Mouse (Mus musculus) ES-Bruce4 (cell line): ENCODE measurements around the gene Col4a4. TPM values are rescaled to one million over a fixed set of nuclear protein-coding genes. Genes with fewer than 3 reads are reported as not detected.
A peak's percentile ranks its signal among the peaks of the same experiment; 100 is the strongest.

Experiments used
- H3K27ac ChIP-seq: 2 replicates; pipeline ENCODE4 v1.5.1; 2012; ENCODE audit warnings: low read length, inconsistent platforms; ENCODE audit not compliant: insufficient read depth
- H3K27me3 ChIP-seq: 2 replicates; pipeline ENCODE4 v1.6.1; 2012; ENCODE audit warnings: mild to moderate bottlenecking, low read length, inconsistent platforms; ENCODE audit not compliant: control insufficient read depth, poor library complexity, insufficient read depth, severe bottlenecking
- H3K36me3 ChIP-seq: 2 replicates; pipeline ENCODE4 v1.6.1; 2012; ENCODE audit warnings: inconsistent platforms, mild to moderate bottlenecking, low read length, moderate library complexity; ENCODE audit not compliant: control insufficient read depth, poor library complexity, insufficient read depth, severe bottlenecking
- H3K4me1 ChIP-seq: one replicate; pipeline ENCODE4 v1.8.1; 2011; ENCODE audit warnings: low read length; ENCODE audit not compliant: control insufficient read depth, insufficient read depth
- H3K4me3 ChIP-seq: 2 replicates; pipeline ENCODE4 v1.5.1; 2011; ENCODE audit warnings: low read depth, mild to moderate bottlenecking, low read length
- H3K9ac ChIP-seq: 2 replicates; pipeline ENCODE4 v1.6.1; 2012; ENCODE audit warnings: low read depth, mild to moderate bottlenecking, inconsistent platforms; ENCODE audit not compliant: poor library complexity, severe bottlenecking
- H3K9me3 ChIP-seq: replicated peaks from 2 replicates; pipeline ENCODE4 v1.6.1; 2012; ENCODE audit warnings: mild to moderate bottlenecking, low read length, inconsistent platforms; ENCODE audit not compliant: control insufficient read depth, poor library complexity, insufficient read depth, severe bottlenecking
- CTCF ChIP-seq: IDR thresholded peaks from one replicate; pipeline ENCODE4 v1.8.1; 2011; ENCODE audit warnings: low read depth, low read length
- EP300 ChIP-seq: IDR thresholded peaks from 2 replicates; pipeline ENCODE4 v1.6.1; 2011; ENCODE audit warnings: low read depth, low read length; ENCODE audit not compliant: insufficient read depth
- POLR2A ChIP-seq: IDR thresholded peaks from one replicate; pipeline ENCODE4 v1.8.1; 2011; ENCODE audit warnings: low read length; ENCODE audit not compliant: insufficient read depth
- polyA plus RNA-seq: library from polyadenylated mRNA; stranded (reverse); fragments of >200 nt; gene quantifications from 2 replicates; pipeline ENCODE4 v1.2.4, GENCODE M21; 2011; ENCODE audit warnings: low read depth; ENCODE audit not compliant: missing spikeins, insufficient read depth, insufficient read length

Col4a4 gene
- polyA plus RNA-seq, result 0.18 TPM in 1 of 2 replicates, not detected in the other

GRCm38 (mm10) chr1:82586713-82587399, at the start of gene Col4a4, which contains the start of gene Col4a3:
Gene Col4a4 (minus strand): TSS chr1:82586849.
Gene Col4a3 (plus strand): TSS chr1:82586921.
- H3K4me1 ChIP-seq, result no peaks in the 10 kb centered on the region
- H3K9me3 ChIP-seq, result no peaks in the 10 kb centered on the region
- no peaks in the 10 kb centered on the region for H3K36me3 ChIP-seq
- TF ChIP-seq CTCF (no peak), POLR2A (no peak), EP300 (no peak)
- H3K27ac ChIP-seq, result no peak within 1 kb of the TSS
- H3K4me3 ChIP-seq, result peak within 1 kb of the TSS; percentile 60
- no peaks in the 10 kb centered on the region; the same call in 1 of the 2 replicates for H3K27me3 ChIP-seq
- H3K9ac ChIP-seq, result peak within 1 kb of the TSS; percentile 26; the same call in 1 of the 2 replicates

DNA sequence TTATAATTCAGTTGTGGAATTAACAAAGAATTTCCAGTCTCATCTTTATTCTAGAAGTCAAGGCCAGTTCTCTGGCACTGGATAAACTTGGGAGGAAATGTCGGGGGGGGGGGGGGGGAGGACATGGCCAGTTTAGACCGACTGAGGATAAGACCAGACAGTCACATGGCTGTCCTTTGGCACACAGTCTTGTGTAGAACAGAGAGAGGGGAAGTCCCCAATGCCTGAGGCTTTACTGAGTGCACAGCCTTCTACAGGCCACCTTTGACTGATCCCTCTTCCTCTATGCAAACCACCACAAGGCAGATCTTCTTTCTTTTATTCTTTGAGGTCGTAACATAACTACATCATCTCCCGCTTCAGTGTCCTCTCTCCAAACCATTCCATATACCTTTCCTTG, 49.7 kb upstream of the Col4a4 start:
- no peak overlapping the region for H3K9ac ChIP-seq
- H3K4me3 ChIP-seq, result no peak overlapping the region
- H3K9me3 ChIP-seq, result no peaks in the 10 kb centered on the region
- TF ChIP-seq CTCF (no peak), POLR2A (no peak), EP300 (no peak)
- no peaks in the 10 kb centered on the region for H3K27me3 ChIP-seq
- no peak overlapping the region for H3K27ac ChIP-seq
- no peaks in the 10 kb centered on the region for H3K4me1 ChIP-seq
- no peaks in the 10 kb centered on the region for H3K36me3 ChIP-seq

GRCm38 (mm10) chr1:82635254-82635620, 48.6 kb upstream of the Col4a4 start:
- no peak for TF ChIP-seq EP300
- TF ChIP-seq CTCF, result no peak
- no peak for TF ChIP-seq POLR2A
- Histone ChIP-seq H3K4me3 (no peak overlapping the region), H3K4me1 (no peaks in the 10 kb centered on the region), H3K9ac (no peak overlapping the region), H3K27ac (no peak overlapping the region), H3K27me3 (no peaks in the 10 kb centered on the region), H3K9me3 (no peaks in the 10 kb centered on the region), H3K36me3 (no peaks in the 10 kb centered on the region)

DNA sequence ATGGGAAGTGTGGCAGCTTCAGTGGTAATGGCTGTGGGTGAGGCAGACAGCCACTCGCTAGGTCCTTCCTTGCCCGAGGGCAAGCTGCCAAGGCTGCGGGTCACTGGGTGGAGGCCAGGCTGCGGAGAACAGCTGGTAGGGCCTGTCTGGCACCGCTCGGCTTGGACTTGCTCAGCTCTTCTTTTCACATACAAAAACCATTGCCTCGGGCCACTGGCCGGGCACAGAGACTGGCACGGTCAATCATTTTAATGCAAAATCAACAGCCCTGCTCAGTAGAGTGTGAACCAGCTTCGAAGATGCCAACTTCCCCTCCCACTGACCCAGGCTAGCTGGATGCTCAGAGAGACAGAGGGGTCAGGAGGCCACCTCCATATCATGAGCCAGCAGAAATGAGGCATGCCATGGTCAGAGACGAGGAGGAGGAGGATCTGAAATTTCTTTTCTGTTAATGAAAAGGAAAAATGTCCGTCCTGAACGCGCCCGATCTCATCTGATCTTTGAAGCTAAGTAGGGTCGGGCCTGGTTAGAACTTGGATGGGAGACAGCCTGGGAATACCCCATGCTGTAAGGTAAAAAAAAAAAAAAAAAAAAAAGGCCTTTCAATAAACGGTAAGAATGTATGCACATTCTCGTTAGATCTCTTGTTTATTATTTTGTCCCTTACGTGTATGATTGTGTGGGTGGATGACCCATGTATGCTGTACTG, 48.0 kb upstream of the Col4a4 start:
- H3K4me3 ChIP-seq, result no peak overlapping the region
- no peak overlapping the region for H3K9ac ChIP-seq
- no peaks in the 10 kb centered on the region for H3K4me1 ChIP-seq
- no peaks in the 10 kb centered on the region for H3K9me3 ChIP-seq
- no peak overlapping the region for H3K27ac ChIP-seq
- no peaks in the 10 kb centered on the region for H3K36me3 ChIP-seq
- no peaks in the 10 kb centered on the region for H3K27me3 ChIP-seq
- TF ChIP-seq CTCF (no peak), POLR2A (no peak), EP300 (no peak)

GRCm38 (mm10) chr1:82631169-82631792, 44.6 kb upstream of the Col4a4 start:
- no peak overlapping the region for H3K9ac ChIP-seq

More at GRCm38 (mm10) chr1:82631169-82631792, 44.6 kb upstream of the Col4a4 start:
- H3K9me3 ChIP-seq, result no peaks in the 10 kb centered on the region
- no peaks in the 10 kb centered on the region for H3K4me1 ChIP-seq
- H3K27me3 ChIP-seq, result no peaks in the 10 kb centered on the region
- TF ChIP-seq POLR2A (no peak), CTCF (no peak)
- H3K4me3 ChIP-seq, result no peak overlapping the region
- H3K36me3 ChIP-seq, result no peaks in the 10 kb centered on the region
- no peak overlapping the region for H3K27ac ChIP-seq
